Mouse (Mus musculus): ENCODE data around the gene Bean1.

Gene Bean1

GRCm38 (mm10) chr8:104171050-104171620 lies 893 bp downstream of the Bean1 start:
- no peak for DNase-seq (ENCODE audit: low spot score)

GRCm38 (mm10) chr8:104172420-104172819 lies 2.2 kb downstream of the Bean1 start:
- DNase-seq (ENCODE audit: low spot score): no peak

GRCm38 (mm10) chr8:104175848-104176527 lies 5.7 kb downstream of the Bean1 start:
- DNase-seq (ENCODE audit: low spot score): no peak

GRCm38 (mm10) chr8:104177054-104177453 lies 6.8 kb downstream of the Bean1 start:
- no peak for DNase-seq (ENCODE audit: low spot score)

- DNase-seq (ENCODE audit: low spot score): no peak
These were observed 14.7 kb downstream of the Bean1 start for GRCm38 (mm10) chr8:104184905-104185304.

GRCm38 (mm10) chr8:104186827-104187226 lies 16.6 kb downstream of the Bean1 start:
- no peak for DNase-seq (ENCODE audit: low spot score)

GRCm38 (mm10) chr8:104187622-104188021 lies 17.4 kb downstream of the Bean1 start:
- no peak for DNase-seq (ENCODE audit: low spot score)

- DNase-seq (ENCODE audit: low spot score): no peak
These were observed 18.2 kb downstream of the Bean1 start for GRCm38 (mm10) chr8:104188459-104188858.

- no peak for DNase-seq (ENCODE audit: low spot score)
These were observed 20.7 kb downstream of the Bean1 start for GRCm38 (mm10) chr8:104190777-104191468.

GRCm38 (mm10) chr8:104191496-104191895 lies 21.3 kb downstream of the Bean1 start:
- peak; percentile 7 for DNase-seq (ENCODE audit: low spot score)

- no peak for DNase-seq (ENCODE audit: low spot score)
These were observed 29.6 kb downstream of the Bean1 start for GRCm38 (mm10) chr8:104199802-104200201.

- DNase-seq (ENCODE audit: low spot score): no peak
These were observed 31.4 kb downstream of the Bean1 start for GRCm38 (mm10) chr8:104201622-104202021.

GRCm38 (mm10) chr8:104202320-104202719 lies 32.1 kb downstream of the Bean1 start:
- no peak for DNase-seq (ENCODE audit: low spot score)

- no peak for DNase-seq (ENCODE audit: low spot score)
These were observed 35.0 kb downstream of the Bean1 start for GRCm38 (mm10) chr8:104205292-104205691.

GRCm38 (mm10) chr8:104217601-104218000 lies 47.4 kb downstream of the Bean1 start:
- DNase-seq (ENCODE audit: low spot score): no peak

GRCm38 (mm10) chr8:104219079-104219478 lies 48.8 kb downstream of the Bean1 start:
- DNase-seq (ENCODE audit: low spot score): peak; percentile 28

- DNase-seq (ENCODE audit: low spot score): peak; percentile 83
These were observed 49.6 kb downstream of the Bean1 start for GRCm38 (mm10) chr8:104219806-104220205.

GRCm38 (mm10) chr8:104227048-104227447 lies 56.8 kb downstream of the Bean1 start:
- no peak for DNase-seq (ENCODE audit: low spot score)

- DNase-seq (ENCODE audit: low spot score): no peak
These were observed 60.1 kb downstream of the Bean1 start for GRCm38 (mm10) chr8:104230377-104230776.

GRCm38 (mm10) chr8:104232039-104232438 lies 61.8 kb downstream of the Bean1 start:
- DNase-seq (ENCODE audit: low spot score): no peak

- no peak for DNase-seq (ENCODE audit: low spot score)
These were observed 62.7 kb downstream of the Bean1 start for GRCm38 (mm10) chr8:104232919-104233318.

GRCm38 (mm10) chr8:104234573-104234972 lies 64.3 kb downstream of the Bean1 start:
- DNase-seq (ENCODE audit: low spot score): no peak

- DNase-seq (ENCODE audit: low spot score): no peak
These were observed 69.2 kb downstream of the Bean1 start for GRCm38 (mm10) chr8:104239418-104239861.
